Mouse (Mus musculus) small intestine, adult 2 months (tissue): ENCODE results near the gene Ppp4r1. TPM values are rescaled to one million over a fixed set of nuclear protein-coding genes. Genes with fewer than 3 reads are reported as not detected.

Source experiments
- H3K27ac ChIP-seq: fragments of 200-500 bp; 2 replicates; pipeline ENCODE4 v1.5.1; 2012; ENCODE audit warnings: low read depth, low read length, control low read depth, inconsistent platforms; ENCODE audit not compliant: insufficient read depth
- H3K27me3 ChIP-seq: fragments of 200-500 bp; 2 replicates; pipeline ENCODE4 v1.6.1; 2012; ENCODE audit warnings: mild to moderate bottlenecking, moderate library complexity, low read length, inconsistent platforms; ENCODE audit not compliant: control insufficient read depth, insufficient read depth
- H3K36me3 ChIP-seq: fragments of 200-500 bp; 2 replicates; pipeline ENCODE4 v1.6.1; 2012; ENCODE audit warnings: mild to moderate bottlenecking, low read length, control low read depth, inconsistent platforms; ENCODE audit not compliant: control insufficient read depth, insufficient read depth
- H3K4me1 ChIP-seq: fragments of 200-500 bp; 2 replicates; pipeline ENCODE4 v1.6.1; 2012; ENCODE audit warnings: low read length, inconsistent platforms, mixed read lengths; ENCODE audit not compliant: control insufficient read depth, insufficient read depth, insufficient read length
- H3K4me3 ChIP-seq: fragments of 200-500 bp; 2 replicates; pipeline ENCODE4 v1.5.1; 2012; ENCODE audit warnings: low read depth, mild to moderate bottlenecking, control low read depth, inconsistent platforms, low read length, moderate library complexity
- CTCF ChIP-seq: fragments of 200-500 bp; IDR thresholded peaks from 2 replicates; pipeline ENCODE4 v1.5.1; 2012; ENCODE audit warnings: low read depth, mild to moderate bottlenecking, control low read depth, inconsistent platforms, low read length, moderate library complexity, mixed read lengths; ENCODE audit not compliant: insufficient replicate concordance, insufficient read length; ENCODE audit errors: extremely low read depth
- POLR2A ChIP-seq: fragments of 200-500 bp; IDR thresholded peaks from 2 replicates; pipeline ENCODE4 v1.6.1; 2012; ENCODE audit warnings: low read depth, mild to moderate bottlenecking, control low read depth, inconsistent platforms, low read length, moderate library complexity
- WGBS: fragments of 180-500 bp; shearing (Covaris S2); methylation state at CpG from one replicate; pipeline ENCODE4 v1.1.7; 2018; 5-methylcytosine and 5-hydroxymethylcytosine counted together
- polyA plus RNA-seq: library from polyadenylated mRNA; depleted of rRNA; stranded (reverse); fragments of >200 nt; gene quantifications from 2 replicates; pipeline ENCODE4 v1.2.3, GENCODE M21; 2012

The Ppp4r1 gene
- polyA plus RNA-seq, 1 experiment = 57.7 TPM

DNA sequence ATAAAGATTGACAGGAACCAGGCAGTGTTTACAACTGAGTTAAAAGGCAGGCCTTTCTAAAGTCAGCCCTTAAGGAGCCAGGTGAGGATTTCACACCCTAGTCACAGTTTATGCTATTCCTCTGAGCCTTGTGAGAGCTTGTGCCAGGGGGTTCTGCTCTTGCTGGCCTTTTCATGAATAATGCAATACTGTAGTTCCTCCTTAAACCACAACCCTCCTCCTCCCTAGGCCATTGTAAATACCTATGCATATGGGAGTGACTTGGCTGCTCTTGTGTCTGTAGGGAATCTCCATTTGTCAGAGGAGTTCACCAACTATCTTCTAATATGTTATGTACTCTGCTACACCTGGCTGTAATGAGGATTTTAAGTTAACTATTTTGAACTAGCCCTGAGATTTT is 3.3 kb downstream of the Ppp4r1 start:
- no peak for TF ChIP-seq POLR2A
- Histone ChIP-seq H3K4me1 (peaks cover 9% of the 10 kb centered on the region; the same call in 1 of the 2 replicates), H3K27ac (no peak overlapping the region), H3K27me3 (no peaks in the 10 kb centered on the region), H3K36me3 (peaks cover 11% of the 10 kb centered on the region), H3K4me3 (no peak overlapping the region)

DNA sequence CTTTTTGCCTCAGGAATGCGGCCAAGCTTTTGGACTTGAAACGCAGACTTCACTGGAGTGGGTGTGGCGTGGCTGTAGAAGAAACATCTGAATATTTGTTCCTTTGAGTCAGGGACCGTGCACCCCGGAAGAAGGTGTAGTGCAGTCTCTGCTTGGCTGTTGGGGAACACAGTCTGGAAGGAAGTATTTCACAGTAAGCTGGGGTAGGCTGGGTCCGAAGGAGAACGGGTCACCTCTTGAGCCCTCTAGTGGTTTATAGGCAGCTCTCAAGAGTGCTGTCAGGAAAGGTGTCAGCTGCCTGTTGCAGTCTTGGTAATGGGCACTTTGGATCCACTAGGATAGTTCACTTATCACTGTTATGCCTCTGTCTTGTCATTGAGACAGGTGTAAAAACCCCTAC is 3.9 kb downstream of the Ppp4r1 start:
- Histone ChIP-seq H3K4me3 (no peak overlapping the region), H3K4me1 (peaks cover 9% of the 10 kb centered on the region; the same call in 1 of the 2 replicates), H3K36me3 (peaks cover 12% of the 10 kb centered on the region), H3K27ac (no peak overlapping the region), H3K27me3 (no peaks in the 10 kb centered on the region)
- 52% methylated on average over 7 of the region's 7 CpGs for WGBS
- peak; percentile 59; the same call in 1 of the 2 replicates for TF ChIP-seq CTCF
- TF ChIP-seq POLR2A = no peak

DNA sequence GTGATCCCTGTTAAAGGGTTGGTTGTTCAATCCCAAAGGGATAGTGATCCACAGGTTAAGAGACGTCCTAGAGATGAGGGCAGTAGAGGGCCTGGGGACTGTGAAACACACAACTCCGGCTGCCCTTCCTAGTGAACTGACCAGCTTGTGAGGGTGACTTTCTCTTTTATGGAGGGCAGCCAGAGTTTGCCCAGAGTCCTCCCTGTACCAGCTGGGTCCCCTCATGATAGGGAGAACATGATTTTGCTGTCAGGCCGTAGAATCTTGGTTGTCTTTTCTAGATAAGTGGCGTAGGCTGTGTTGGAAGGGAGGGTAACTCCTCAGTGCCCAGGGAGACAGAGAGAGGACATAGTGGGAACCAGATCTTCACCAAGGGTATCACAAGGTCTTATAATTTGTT is 4.9 kb downstream of the Ppp4r1 start:
- 89% methylated on average over 4 of the region's 4 CpGs for WGBS

DNA sequence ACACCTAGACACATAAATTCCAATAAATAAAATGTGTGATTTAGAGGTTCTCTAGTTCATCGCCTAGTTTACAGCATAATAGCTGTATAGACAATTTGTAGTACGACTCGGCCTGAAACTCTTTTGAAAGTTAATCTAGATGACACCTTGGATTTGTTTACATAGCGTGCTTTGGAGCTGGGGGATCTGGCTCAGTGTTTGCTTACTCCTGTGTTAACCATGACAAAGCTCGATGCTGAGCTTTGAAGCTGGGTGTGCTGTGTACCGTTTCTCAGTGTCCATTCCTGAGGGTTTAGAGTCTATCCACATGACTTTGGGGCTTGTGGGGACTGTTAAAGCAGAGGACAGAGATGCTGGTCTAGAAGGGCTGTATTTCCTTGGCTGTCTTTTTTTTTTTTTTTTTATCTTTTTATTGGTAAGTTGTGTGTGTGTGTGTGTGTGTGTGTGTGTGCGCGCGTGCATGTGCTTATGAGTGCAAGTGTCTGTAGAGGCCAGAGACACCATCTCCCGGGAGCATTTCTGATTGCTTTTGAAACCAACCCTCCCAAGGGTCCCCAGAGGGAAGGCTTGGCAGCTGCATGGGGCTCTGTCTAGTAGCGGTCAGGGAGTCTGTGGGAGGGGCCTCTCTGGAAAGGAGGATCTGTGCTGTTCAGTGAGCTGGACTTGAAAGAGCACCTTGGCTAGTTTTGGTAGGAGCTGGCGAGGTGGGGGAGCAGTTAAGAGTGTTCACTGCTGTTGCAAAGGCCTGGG is 6.3 kb downstream of the Ppp4r1 start:
- H3K4me1 ChIP-seq = peaks cover 9% of the 10 kb centered on the region; the same call in 1 of the 2 replicates
- no peaks in the 10 kb centered on the region for H3K27me3 ChIP-seq
- H3K27ac ChIP-seq = no peak overlapping the region
- no peak overlapping the region for H3K4me3 ChIP-seq
- TF ChIP-seq CTCF = no peak
- H3K36me3 ChIP-seq = peaks cover 16% of the 10 kb centered on the region
- 56% methylated on average over 12 of the region's 12 CpGs for WGBS

More for the DNA sequence above, 4.9 kb downstream of the Ppp4r1 start:
- no peak overlapping the region for H3K4me3 ChIP-seq
- TF ChIP-seq POLR2A (no peak), CTCF (no peak)
- H3K36me3 ChIP-seq = peaks cover 16% of the 10 kb centered on the region
- no peaks in the 10 kb centered on the region for H3K27me3 ChIP-seq
- peaks cover 9% of the 10 kb centered on the region; the same call in 1 of the 2 replicates for H3K4me1 ChIP-seq
- H3K27ac ChIP-seq = no peak overlapping the region

DNA sequence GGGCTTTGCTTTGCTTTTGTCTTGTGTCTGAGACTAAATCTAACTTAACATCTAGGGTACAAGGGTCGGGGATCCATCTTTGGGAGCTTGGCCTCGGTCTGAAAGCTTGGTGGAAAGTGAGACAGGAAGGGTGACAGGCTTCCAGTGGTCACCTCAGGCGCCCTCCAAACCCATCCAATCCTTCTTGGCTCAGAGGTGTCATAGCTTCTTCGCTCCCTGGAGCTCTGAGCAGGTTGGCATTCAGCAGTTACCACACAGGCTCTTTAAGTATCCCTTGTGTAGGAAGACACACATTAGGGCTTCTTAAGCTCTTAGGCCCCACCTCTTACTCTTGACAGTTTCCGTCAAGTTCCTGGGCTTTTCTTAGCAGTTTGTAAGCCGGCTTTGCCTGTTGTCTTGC is 7.2 kb downstream of the Ppp4r1 start:
- peaks cover 7% of the 10 kb centered on the region; the same call in 1 of the 2 replicates for H3K4me1 ChIP-seq
- H3K36me3 ChIP-seq = peaks cover 17% of the 10 kb centered on the region
- H3K27ac ChIP-seq = no peak overlapping the region
- 85% methylated on average over 6 of the region's 6 CpGs for WGBS
- H3K27me3 ChIP-seq = no peaks in the 10 kb centered on the region
- H3K4me3 ChIP-seq = no peak overlapping the region
- TF ChIP-seq CTCF (no peak), POLR2A (no peak)

DNA sequence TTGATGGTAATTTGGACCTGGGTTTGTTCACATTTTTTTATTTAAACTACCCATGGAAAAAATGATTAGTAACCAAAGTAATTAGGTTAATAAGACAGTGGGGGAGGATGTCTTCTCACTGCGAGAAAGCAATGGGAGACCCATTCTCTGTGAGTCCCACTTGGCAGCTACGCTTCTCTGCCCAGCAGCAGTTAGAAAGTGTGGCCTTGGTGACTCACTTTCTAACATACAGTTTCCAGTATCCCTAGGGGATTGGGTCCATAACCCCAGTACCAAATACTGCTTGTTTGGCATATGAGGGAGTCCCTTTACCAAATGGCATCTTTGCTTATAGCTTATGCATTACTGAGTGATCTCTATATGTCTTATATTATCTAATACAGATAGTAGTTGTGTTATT is 8.8 kb downstream of the Ppp4r1 start:
- WGBS = 91% methylated on average over 2 of the region's 2 CpGs

DNA sequence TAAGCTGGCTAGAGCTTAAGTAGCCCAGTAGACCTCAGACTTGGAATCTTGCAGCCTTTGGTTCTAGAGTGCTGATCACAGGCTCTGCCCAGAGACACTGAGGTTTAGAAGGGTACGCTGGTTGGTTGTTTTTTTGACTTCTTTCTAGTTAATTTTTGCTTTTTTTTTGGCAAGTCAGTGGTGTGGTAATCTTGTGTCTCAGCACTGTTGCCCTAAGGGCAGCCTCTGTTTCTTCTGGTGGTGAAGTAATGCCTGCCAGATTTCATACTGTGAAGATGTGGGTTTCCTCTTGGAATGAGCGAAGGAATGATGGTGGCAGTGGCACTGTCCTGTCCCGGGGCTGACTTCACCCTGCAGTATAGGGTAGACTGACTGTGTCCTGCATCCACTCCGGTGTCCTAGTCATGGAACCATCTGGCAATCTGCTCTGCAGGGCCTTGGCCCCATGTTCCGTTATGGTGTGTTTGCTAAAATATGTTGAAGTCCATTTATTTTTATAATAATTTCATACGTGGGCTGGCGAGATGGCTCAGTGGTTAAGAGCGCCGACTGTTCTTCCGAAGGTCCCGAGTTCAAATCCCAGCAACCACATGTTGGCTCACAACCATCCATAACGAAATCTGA is 11.0 kb downstream of the Ppp4r1 start:
- H3K4me1 ChIP-seq = peaks cover 6% of the 10 kb centered on the region
- H3K36me3 ChIP-seq = peaks cover 21% of the 10 kb centered on the region
- H3K4me3 ChIP-seq = no peak overlapping the region
- no peaks in the 10 kb centered on the region for H3K27me3 ChIP-seq
- TF ChIP-seq CTCF (no peak), POLR2A (no peak)
- H3K27ac ChIP-seq = no peak overlapping the region
- 95% methylated on average over 12 of the region's 12 CpGs for WGBS

More for the DNA sequence above, 8.8 kb downstream of the Ppp4r1 start:
- Histone ChIP-seq H3K4me1 (peaks cover 7% of the 10 kb centered on the region), H3K27me3 (no peaks in the 10 kb centered on the region), H3K4me3 (no peak overlapping the region), H3K36me3 (peaks cover 24% of the 10 kb centered on the region), H3K27ac (no peak overlapping the region)
- no peak for TF ChIP-seq POLR2A
